Mouse (Mus musculus): ENCODE results near the gene Arhgap45.

- no peak for TF ChIP-seq POLR2A (IDR thresholded peaks at IDR 0.05; ENCODE audit: borderline replicate concordance, low read depth, low read length)
- no peak for TF ChIP-seq CTCF (IDR thresholded peaks at IDR 0.05; ENCODE audit: low read depth, low read length)
Measured at GRCm38 (mm10) chr10:79976071-79976721, 40.3 kb upstream of the Arhgap45 start.

All from bone marrow macrophage, adult 2 months (primary cell).